Comparison of ENCODE assay signal across 9 mouse cellular contexts in genomic region chr15:58731952-58732642, GRCm38 (mm10).
A peak's percentile ranks its signal among the peaks of the same experiment; 100 is the strongest.
DNase-seq lines count a peak whose midpoint lies in the region; ATAC-seq lines count a peak whose summit lies in the region.
"Had no signal": no experiment of that assay in that cellular context is flagged by ENCODE, and none has a peak within 500 bp of the region (broad histone marks: within the 10 kb centered on the region; RNA-seq: fewer than 3 reads in every experiment).

No protein-coding gene starts in this region.

- no peaks in the 10 kb centered on the region for H3K36me3 ChIP-seq in midbrain, embryonic 10.5 days
- no peaks in the 10 kb centered on the region for H3K36me3 ChIP-seq in midbrain, embryonic 11.5 days (ENCODE audit: control insufficient read depth, insufficient read depth, low read length)
- no peaks in the 10 kb centered on the region for H3K36me3 ChIP-seq in hindbrain, embryonic 16.5 days (ENCODE audit: control insufficient read depth, insufficient read depth, low read length)

- DNase-seq in embryo, embryonic 10 days (ENCODE audit: low spot score): peak; percentile 32
- no peak for DNase-seq in embryo, embryonic 9.5 days (ENCODE audit: extremely low spot score)
- no peak for DNase-seq in midbrain, embryonic 10.5 days (ENCODE audit: low spot score)
- no peak for DNase-seq in midbrain, embryonic 11.5 days (ENCODE audit: low spot score, missing footprints)
- peak; percentile 5 for DNase-seq in thymus, postnatal 0 days (ENCODE audit: low spot score)
- no peak for DNase-seq in left cerebral cortex, postnatal 4 days
- no peak for DNase-seq in gastrocnemius, postnatal 14 days
- DNase-seq: layer of hippocampus, postnatal 36 days had no signal

- no peaks in the 10 kb centered on the region for H3K27me3 ChIP-seq in midbrain, embryonic 10.5 days (ENCODE audit: low read depth, poor library complexity, severe bottlenecking)
- H3K27me3 ChIP-seq in midbrain, embryonic 11.5 days (ENCODE audit: control insufficient read depth, insufficient read depth, low read length): no peaks in the 10 kb centered on the region
- no peaks in the 10 kb centered on the region for H3K27me3 ChIP-seq in hindbrain, embryonic 16.5 days (replicated peaks; ENCODE audit: control insufficient read depth, insufficient read depth, low read length)

- H3K4me3 ChIP-seq in midbrain, embryonic 10.5 days: no peak overlapping the region
- no peak overlapping the region for H3K4me3 ChIP-seq in midbrain, embryonic 11.5 days (ENCODE audit: low read depth, low read length)
- H3K4me3 ChIP-seq in hindbrain, embryonic 16.5 days (ENCODE audit: low read length): no peak overlapping the region

- ATAC-seq in midbrain, embryonic 11.5 days (ENCODE audit: low FRiP score): no peak
- ATAC-seq in hindbrain, embryonic 16.5 days: peak; percentile 77

- H3K27ac ChIP-seq in midbrain, embryonic 10.5 days (replicated peaks): 0 out of 2 replicates have a peak overlapping the region, but pooled peaks have one; percentile 28
- no peak overlapping the region for H3K27ac ChIP-seq in midbrain, embryonic 11.5 days (ENCODE audit: low read depth, low read length)
- H3K27ac ChIP-seq in hindbrain, embryonic 16.5 days (ENCODE audit: low read depth, low read length): no peak overlapping the region

- 66% methylated on average over 13 of the region's 13 CpGs for WGBS in midbrain, embryonic 10.5 days
- 56% methylated on average over 13 of the region's 13 CpGs for WGBS in midbrain, embryonic 11.5 days
- 47% methylated on average over 13 of the region's 13 CpGs for whole genome bisulfite sequencing in hindbrain, embryonic 16.5 days

- intact Hi-C loops in left cerebral cortex, postnatal 4 days (cut with DNase I): no loop called here
- intact Hi-C loops in gastrocnemius, postnatal 14 days (cut with DNase I; ENCODE audit: low total_unique reads): no loop called here

- H3K4me2 ChIP-seq in midbrain, embryonic 11.5 days: no peak overlapping the region
- H3K4me2 ChIP-seq in hindbrain, embryonic 16.5 days (ENCODE audit: low read length): no peak overlapping the region

- H3K9me3 ChIP-seq in midbrain, embryonic 10.5 days (replicated peaks): no peaks in the 10 kb centered on the region
- H3K9me3 ChIP-seq in midbrain, embryonic 11.5 days (ENCODE audit: control insufficient read depth, low read length): no peaks in the 10 kb centered on the region
- no peaks in the 10 kb centered on the region for H3K9me3 ChIP-seq in hindbrain, embryonic 16.5 days (ENCODE audit: control insufficient read depth, low read length)

- H3K9ac ChIP-seq in midbrain, embryonic 11.5 days (ENCODE audit: low read length): no peak overlapping the region
- no peak overlapping the region for H3K9ac ChIP-seq in hindbrain, embryonic 16.5 days (ENCODE audit: low read depth, low read length)

- H3K4me1 ChIP-seq in midbrain, embryonic 10.5 days: peaks cover 18% of the 10 kb centered on the region
- no peaks in the 10 kb centered on the region for H3K4me1 ChIP-seq in midbrain, embryonic 11.5 days (ENCODE audit: control insufficient read depth, insufficient read depth, low read length)
- H3K4me1 ChIP-seq in hindbrain, embryonic 16.5 days (ENCODE audit: control insufficient read depth, insufficient read depth, low read depth, low read length): no peaks in the 10 kb centered on the region

Comparison
In these comparisons a context has a peak if more than half of its experiments do, and no peak if none do; other contexts are left out.
1. DNase-seq: peak in embryo, embryonic 10 days (single experiment) and thymus, postnatal 0 days (single experiment); none in embryo, embryonic 9.5 days (single experiment), midbrain, embryonic 10.5 days (single experiment), midbrain, embryonic 11.5 days (single experiment), left cerebral cortex, postnatal 4 days (single experiment) and gastrocnemius, postnatal 14 days (single experiment).